Mouse (Mus musculus) spleen, adult 18-20 months (tissue): Measurements from ENCODE around the gene Ppp1r26.
A peak's percentile ranks its signal among the peaks of the same experiment; 100 is the strongest.

Source experiments
- DNase-seq, 2 experiments: peaks; one replicate each; pipeline ENCODE4 v3.0.0; 2022; ENCODE audit warnings: mixed read lengths in 2 of 2

The Ppp1r26 gene

DNA sequence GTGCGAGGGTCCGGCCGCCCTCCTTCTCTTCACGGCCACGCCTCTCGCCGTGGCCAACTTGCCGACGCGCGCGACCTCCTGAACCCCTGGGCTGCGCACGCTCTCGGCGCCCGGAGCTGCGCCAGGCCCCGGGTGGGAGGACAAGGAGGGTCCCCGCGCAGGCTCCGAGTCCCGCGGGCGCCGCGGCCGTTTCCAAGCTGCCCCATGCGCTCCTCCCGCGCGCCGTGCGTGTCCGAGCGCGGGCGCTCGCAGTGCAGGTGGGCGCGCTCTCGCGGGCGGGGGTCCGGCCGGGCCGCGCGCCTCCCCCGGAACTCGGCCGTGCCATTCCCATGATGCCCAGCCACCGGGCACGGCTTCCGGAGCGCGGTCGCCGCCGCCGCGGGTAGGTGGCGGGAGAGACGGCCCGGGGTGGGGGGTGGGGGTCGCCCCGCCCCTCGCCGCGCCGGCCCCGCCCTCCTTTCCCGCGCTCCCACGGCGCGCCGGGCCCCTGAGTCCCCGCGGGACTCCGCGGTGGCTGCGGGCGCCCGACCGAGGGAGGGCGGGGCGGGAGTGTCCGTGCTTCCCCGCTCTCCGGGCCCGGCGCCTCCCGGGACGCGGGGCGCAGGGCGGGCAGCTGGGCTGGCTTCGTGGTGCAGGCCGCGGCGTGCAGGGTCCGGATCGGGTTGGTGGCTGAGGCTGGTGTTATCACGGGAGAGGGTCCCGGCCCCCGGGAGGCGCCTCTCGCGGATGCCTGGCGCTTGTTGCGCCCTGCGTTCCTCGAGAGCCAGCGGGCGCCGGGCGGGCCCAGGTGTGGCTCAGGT, at the start of gene Ppp1r26:
Gene Ppp1r26 (plus strand): TSS at position 286 of the 800 bp plus-strand sequence.
- peak in 1 of 2 experiments; percentile 10 for DNase-seq

DNA sequence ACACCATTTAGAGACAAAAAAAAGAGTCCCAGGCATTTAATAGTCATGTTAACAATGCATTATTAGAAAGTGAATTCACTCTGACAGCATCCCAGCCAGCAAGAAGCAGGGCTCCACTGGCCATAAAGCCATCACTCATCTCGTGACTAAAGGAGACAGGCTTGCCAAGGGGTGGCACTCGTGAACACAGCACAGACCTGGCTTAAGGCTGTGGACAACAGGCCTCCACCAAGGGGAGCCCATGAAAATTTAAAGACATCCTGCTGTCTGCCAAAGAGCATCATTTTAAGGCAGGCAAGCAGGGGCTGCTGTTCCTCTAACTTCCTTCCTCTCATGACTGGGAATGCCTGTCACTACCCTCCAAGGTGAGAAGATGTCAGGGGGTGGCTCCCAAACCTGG, 49.7 kb upstream of the Ppp1r26 start:
- DNase-seq = no peak

DNA sequence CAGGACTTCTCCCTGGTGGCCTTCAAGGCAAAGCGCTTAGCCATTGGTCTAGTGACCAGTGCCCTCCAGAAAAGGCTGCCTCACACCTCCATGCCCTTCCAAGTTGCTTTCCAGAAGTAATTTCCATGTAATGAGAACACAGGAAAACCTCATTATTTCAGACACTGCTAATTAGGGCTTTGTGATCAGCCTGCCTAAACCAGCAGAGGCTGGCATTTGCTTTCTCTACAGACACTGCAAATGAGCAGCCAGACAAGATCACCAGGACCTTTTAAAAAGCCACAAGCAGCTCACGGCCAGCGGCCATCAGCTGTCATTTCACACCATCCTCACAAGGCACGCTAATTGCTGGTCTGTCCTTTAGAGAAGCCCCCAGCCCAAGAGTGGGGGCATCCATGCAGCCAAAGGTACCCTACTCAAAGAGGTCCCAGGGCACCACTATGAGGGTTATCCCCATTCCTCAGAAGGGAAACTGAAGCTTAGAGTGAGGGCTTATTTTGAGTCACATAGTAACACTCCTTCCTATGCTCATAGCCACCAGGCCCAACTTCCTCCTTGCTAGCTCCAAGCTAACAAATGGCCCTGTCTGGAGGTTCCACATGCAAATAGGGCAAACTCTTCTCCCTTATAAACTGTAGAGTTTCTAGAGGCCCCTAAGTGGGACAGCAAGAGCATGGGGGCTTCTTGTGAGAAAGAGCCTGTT, 49.0 kb upstream of the Ppp1r26 start:
- DNase-seq = no peak

DNA sequence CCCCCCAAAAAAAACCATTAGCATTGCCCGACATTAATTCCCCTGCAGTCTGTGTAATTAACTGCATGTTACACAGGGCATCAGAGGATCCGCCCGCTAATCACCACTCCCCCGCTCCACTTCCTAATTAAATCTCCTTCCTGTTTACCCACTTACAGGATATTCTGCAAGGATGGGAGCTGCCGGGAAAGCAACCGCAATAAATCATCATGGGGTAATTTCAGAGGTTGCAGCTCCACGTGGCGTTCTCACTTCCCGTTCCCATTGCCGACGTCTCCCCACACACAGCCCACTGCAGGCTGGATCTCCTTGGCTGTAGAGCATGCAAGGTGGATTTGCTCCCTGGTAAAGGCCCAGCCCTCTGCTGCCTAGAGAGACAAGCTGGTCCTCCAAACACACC, 45.0 kb upstream of the Ppp1r26 start:
- DNase-seq = peak in 1 of 2 experiments; percentile 15

DNA sequence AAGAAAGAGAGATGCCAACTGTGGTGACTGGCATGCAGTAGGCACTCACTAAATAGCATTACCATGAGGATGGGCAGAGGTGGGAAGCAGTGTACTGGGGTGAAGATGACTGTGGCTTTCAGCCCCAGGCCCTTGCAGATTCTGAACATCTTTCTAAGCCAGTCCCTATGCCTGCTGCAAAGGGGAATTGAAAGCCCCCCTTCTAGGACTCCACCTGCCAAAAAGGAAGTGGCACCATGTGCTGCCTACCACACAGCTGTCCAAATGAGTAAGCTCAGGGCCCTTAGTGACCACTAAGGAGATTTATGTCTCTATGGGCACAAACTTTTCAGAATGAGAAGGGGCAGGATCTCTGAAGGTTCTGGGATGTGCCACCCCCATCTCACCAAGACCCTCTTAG, 44.5 kb upstream of the Ppp1r26 start:
- no peak for DNase-seq

DNA sequence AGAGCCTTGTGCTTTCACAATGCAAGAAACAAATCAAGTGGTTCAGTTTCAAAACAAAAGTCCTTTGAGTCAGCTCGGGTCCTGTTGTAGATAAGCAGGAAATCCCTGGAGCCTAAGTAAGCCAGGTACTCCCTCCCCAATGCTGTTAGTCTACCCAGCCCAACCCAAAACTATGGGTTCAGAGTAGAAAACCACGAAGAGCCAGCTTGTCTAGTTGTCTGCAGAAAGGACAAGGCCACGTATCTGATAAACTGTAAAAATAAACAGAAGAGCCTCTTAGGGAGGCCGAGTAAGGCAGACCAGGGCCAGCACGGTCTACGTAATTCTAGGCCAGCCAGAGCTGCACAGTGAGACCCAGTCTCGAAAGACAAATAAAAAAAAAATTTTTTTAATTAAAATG, 38.8 kb upstream of the Ppp1r26 start:
- no peak for DNase-seq

DNA sequence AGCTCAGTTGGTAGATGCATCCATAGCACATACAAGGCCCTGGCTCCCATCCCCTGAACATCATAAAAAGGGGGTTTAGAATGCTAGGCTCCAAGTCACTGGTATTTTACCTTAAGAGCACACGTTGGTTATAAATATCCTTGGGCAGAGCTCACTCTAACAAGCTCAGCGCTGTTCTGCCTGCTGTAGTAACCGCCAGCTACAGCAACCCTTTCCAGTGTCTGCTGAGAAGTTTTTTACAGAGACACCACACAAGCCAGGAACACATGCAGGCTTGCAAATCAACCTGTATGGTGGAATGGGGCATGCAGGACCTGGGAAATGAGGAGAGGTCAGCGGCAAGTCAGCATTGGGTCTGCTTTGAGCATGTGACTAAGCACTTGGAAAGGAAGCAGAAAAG, 37.5 kb upstream of the Ppp1r26 start:
- DNase-seq = no peak

DNA sequence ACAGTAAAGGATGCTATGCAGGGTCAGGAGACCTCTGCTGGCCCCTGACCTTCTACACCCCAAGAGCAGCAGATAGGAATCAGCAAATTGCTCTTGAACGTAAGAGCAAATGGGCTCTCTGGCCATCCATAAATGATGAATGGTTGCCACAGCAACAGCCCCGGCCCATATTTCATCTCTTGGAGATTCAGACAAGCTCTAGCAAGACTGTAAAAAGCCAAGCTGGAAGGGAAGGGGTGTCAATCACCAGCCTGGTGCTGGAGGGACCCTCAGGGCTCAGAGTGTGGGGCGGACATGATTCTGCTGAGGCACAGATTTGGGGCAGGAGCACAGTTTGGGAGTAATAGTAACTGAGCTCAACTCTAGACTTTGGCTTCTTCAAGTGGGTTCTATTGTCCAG, 37.0 kb upstream of the Ppp1r26 start:
- no peak for DNase-seq

DNA sequence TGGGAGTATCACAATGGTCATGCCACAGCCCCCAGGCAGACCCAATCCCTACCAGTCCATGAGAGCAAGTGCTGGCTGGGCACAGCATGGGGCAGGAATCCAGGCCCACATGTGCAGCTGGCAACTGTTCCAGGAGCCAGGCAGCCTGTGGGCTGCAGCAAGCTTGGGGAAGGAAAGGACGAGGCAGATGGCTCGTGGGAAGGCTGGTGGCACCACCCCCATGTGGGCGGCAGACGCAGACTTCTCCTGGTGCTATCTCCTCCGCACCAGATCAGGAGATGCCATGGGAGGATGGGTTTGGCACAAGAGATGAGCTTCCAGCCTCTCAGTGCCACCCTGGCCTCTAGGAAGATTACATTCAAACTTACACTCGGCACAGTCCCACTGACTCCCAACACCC, 33.7 kb upstream of the Ppp1r26 start:
- no peak for DNase-seq

DNA sequence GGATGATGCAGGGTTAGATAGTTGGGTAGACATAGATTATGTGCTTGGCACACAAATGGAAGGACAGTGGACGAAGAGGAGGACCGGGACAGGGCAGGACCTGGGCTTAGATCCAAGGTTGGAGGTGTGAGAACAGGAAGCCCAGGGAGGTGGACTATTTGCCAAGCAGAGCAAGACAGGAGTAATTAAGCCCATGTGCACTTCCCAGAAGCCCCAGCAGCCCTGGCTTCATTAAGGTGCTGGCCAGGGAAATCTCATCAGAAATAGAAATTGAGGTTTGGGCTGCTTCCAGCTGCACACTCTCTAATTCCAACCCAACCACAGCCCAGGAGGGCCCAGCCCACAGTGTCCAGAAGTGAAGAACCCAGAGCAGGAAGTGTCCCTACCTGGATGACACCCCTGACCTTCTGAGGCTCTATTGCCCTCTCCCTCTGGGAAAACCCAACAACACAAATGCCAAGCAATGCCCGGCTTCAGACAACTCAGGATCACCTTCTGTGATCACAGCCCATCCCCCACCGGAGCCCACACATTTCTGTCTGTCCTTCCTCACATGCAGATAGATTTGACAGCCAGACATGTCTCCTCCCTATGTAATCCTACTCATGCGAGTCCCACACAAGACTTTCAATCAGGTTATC, 32.4 kb upstream of the Ppp1r26 start:
- DNase-seq = no peak

DNA sequence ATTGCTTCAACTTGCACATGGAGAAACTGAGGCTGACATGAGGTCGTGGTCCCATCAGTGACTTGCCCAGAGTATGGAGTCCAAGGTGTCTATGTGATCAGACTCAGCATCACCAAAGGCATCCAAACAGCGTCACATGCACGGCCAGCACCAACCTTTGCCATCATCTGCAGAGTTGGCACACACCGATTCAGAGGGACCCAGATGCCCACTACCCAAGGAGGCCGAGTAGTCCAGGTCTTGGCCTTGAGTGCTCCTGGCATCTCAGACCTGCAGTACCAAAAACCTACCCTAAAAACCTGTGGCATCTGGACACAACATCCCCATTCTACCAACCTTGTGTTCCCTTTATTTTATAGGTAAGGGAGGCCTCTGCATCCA, 31.9 kb upstream of the Ppp1r26 start:
- no peak for DNase-seq

DNA sequence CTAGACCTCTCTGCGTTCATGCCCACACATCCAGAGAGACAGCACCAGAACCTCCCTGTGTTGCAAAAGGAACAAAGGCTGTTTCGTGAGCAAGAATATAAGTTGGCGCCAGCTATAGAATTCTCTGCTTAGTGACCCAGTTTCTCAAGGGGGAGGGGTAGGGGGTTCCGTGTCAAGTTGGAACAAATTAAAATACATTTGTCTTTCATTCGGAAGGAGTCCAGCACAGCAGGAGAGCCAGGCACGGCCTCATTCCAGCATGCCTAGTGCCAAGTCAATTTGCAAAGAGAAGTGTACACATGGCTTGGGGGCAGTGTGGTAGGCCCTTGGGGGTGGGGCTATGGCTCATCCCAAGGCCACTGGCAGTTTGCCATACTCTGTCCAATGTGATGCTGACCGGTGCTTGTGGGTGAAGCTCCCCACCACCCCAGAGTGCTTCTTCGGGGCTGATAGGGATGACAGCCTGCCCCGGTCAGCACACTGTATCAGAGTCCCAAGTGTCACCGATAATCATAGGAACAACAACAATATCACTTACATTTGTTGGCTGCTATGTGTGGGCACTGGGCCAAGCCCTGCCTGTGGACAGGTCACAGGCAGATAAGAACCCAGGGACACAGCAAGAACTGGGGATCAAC, 31.1 kb upstream of the Ppp1r26 start:
- no peak for DNase-seq

DNA sequence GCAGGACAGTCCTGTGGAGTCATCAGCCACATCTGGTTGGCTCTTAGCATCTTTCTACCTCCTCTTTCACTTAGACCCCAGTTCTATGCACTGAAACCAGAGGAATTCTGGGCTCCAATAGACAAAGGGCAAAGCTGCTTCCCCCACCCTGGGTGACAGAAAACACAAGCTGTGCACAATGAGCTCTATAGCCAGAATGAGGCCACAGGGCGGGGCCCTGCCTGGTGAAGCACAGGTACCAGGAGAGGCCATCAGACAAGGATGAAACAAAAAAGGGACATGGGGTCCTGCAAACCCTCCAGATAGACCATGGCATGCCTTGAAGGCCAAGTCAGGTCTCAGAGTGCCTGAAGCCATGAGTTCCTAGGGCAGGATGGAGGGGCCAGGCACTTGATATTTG, 30.1 kb upstream of the Ppp1r26 start:
- DNase-seq = no peak

DNA sequence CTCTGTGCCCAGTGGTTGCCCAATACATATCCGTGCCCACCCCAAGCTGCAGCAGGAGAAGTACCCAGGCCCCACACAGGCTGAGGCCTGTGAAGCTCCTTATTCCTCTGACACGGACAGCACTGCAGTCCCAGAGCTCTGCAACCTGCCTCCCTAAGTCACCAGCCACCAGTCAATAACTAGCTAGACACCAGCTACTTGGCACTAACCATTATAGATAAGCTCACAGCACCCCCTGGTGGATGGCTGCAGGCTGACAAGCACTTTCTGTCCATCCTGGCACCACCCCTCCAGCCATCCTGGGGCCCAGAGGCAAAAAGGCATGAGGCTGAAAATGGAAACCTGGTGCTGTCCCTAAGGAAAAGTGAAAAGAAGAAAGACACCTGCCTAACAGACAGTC, 28.6 kb upstream of the Ppp1r26 start:
- DNase-seq = peak; percentile 55 to 78

DNA sequence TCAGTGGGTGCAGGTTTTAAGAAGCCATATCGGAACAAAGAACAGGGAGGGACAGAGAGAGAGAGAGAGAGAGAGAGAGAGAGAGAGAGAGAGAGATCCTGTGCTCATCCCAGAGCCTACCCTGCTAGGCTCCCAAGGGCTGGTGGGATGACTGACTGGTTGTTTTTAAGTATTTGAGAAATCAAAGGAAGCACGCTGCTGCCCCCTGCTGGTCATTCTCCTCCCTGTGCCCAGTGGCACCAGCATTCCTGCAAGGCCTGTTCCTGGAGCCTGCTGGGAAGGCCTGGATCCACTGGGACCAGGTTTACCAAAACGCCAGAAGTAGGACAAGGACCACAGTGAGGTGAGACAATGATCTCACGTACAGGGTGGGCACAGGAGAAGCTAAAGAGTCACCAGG, 26.7 kb upstream of the Ppp1r26 start:
- peak; percentile 25 to 71 for DNase-seq

DNA sequence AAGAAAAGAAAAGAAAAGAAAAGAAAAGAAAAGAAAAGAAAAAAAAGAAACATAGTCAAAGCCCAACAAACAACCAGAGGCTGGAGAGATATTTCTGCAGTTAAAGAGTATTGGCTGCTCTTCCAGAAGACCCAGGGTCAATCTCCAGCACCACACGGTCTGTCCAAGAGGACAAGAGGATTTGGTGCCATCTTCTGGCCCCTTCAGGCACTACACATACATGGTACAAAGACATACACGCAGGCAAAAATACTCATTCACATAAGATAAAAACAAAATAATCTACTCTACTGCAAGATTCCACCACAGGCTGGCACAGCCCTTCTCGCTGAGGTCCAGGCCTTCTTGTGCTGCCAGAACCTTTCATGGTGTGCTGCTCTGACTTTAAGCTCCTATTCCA, 23.4 kb upstream of the Ppp1r26 start:
- DNase-seq = peak in 1 of 2 experiments; percentile 59

DNA sequence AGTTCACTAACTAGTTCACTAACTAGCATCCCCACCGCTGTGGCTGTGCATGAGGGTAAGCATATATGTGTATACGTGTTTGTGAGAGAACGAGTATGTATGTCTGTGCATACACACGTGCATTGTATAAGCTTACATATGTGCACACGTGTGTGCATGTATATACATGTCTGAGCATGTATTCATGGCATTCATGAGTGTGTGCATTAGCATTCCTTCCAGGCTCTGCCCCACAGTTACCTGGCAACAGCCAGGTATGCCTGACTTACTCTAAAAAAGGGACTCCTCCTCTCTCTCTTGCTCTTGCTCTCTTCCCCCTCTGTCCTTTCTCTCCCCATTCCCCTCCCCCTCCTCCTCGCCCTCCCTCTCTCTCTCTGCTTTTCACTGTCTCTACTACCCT, 19.4 kb upstream of the Ppp1r26 start:
- DNase-seq = no peak

DNA sequence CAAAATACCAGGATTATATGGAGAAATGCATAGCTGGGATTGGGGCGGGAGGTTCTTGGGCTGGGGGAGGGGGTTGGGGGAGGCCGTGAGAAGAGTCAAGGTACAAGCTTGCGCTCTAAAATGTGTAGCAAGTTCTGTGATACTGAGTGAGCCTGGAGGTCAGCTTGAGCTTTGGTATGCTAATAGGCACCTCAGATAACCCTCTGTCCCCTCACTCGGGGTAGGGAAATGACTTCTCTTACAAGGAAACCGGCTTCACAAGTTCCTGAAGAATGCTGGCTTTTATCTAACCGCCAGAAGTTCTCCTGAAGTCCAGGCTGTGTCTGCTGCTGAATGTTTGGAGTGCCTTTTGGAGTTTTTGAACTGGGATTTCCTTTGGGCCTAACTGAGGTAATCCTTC, 15.8 kb upstream of the Ppp1r26 start:
- no peak for DNase-seq

DNA sequence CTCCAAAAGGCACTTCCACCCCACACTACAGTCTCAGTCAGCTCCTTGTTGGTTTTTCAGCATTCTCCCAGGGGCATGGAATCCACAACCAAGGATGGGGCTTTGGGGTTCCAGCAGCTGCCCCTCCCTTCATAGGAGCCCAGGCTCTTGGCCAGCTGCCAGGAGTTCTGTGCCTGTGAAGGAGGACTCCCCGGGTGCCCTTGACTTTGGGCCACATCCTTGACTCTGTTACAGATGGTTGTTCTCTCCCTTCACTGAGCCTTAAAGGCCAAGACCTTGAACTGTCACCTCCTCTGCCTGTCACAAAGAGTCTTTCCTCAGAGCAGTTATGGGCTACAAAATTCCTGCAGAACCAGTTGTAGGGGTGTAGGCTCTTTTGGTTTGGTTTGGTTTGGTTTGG, 13.8 kb upstream of the Ppp1r26 start:
- DNase-seq = no peak

DNA sequence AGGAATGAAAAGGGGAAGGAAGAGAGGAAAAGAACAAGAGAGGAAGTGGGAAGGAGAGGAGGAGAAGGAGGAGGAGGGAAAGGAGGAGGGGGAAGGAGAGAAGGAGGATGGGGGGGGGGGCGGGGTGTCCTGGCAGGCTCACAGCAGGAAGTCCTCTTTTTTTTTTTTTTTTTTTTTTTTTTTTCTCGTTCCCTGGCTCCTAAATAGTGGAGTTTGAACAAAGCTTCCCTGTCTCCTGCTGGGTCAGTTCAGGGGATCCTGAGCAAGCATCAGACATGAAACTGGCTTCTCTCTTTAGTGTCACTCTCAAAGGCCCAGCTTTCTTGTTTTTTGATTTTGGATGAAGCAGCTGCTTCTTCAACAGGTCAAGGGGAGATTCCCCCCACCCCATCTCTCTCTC, 13.1 kb upstream of the Ppp1r26 start:
- DNase-seq = no peak

DNA sequence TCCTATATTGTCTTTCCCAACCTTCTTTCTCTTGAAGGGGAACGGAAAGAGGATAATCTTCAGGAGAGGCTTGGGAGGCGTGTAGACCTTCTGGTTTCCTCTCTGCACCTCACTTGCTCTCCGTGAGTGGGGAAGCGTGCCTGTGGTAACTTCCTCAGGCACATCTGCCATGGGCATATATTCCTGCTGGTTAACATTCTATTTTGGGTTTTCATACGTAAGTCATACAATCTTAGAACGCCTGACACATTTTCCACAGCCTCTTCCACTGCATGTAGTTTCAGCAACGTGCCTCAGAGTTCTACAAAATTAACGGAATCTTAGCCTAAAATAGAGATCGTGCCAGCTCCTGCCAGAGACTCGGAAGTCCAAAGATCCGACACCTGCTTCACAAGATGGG, 11.2 kb upstream of the Ppp1r26 start:
- no peak for DNase-seq

DNA sequence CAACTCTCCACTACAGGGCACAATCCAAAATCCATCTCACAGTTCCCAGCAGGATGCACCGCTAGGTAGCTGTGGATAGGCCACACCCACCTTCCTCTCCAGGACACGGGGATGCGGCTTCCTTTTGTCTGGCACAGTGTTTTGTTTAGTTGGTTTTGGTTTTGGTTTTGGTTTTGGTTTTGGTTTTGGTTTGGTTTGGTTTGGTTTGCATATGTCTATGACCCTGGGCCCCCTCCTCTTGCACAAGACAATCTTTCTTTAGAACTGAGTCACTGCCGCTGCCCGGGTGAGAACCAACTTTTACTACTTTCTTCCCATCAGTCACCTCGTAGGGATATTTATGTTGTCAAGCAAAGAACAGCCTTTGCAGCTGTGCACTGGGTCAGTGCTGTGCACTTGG, 5.8 kb upstream of the Ppp1r26 start:
- no peak for DNase-seq

DNA sequence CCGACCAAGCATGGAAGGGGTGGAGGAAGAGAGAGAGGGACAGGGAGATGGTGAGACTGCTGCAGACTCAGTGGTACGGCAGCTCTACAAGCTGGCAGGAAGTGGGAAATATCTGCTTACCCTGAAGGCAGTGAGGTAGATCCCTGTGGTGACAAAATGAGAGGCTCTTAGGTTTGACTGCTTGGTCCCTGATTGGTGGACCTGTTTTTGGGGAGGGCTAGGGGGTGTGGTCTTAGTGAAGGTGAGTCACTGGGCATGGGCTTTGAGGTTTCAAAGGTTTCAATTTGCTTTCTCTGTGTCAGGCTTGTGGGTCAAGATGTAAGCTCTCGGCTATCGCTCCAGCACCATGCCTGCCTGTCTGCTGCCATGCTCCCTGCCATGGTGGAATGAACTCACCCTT, 1.5 kb upstream of the Ppp1r26 start:
- DNase-seq = no peak

DNA sequence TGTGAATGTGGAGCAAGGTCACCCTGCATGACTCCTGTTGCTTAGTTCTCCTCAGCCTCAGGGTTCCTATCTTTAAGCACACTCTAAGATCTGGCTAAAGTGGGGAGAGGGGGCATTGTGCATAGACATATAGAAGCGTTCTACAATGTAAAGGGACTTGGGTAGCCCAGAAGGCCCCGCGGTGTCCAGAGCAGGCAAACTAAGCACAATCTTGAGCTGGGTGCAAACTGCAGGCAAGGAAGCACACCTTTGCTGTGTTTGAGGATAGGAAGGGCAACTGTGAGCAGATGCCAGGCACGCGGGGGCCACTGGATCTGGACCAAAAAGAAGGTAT, 452 bp upstream of the Ppp1r26 start:
- DNase-seq = no peak
